Mouse (Mus musculus) liver, embryonic 16.5 days (tissue): ENCODE measurements around the gene Tdp1. TPM values are rescaled to one million over a fixed set of nuclear protein-coding genes. Genes with fewer than 3 reads are reported as not detected.

Experiments
- ATAC-seq: fragments of 200-750 bp; cut with Nextera tagmentation; 2 replicates; pipeline ENCODE4 v1.8.0; 2017; ENCODE audit warnings: low read depth, mild to moderate bottlenecking, moderate number of reproducible peaks, moderate library complexity
- H3K27ac ChIP-seq: fragments of 300-500 bp; sonication (generic); 2 replicates; pipeline ENCODE4 v1.5.1; 2014; ENCODE audit warnings: mild to moderate bottlenecking, low read length
- H3K27me3 ChIP-seq: fragments of 300-500 bp; sonication (generic); 2 replicates; pipeline ENCODE4 v1.6.1; 2014; ENCODE audit warnings: low read depth, low read length, mixed read lengths; ENCODE audit not compliant: control insufficient read depth, insufficient read depth
- H3K36me3 ChIP-seq: fragments of 300-500 bp; sonication (generic); 2 replicates; pipeline ENCODE4 v1.6.1; 2014; ENCODE audit warnings: mild to moderate bottlenecking; ENCODE audit not compliant: control insufficient read depth, insufficient read depth
- H3K4me1 ChIP-seq: fragments of 300-500 bp; sonication (generic); 2 replicates; pipeline ENCODE4 v1.6.1; 2014; ENCODE audit warnings: low read depth, low read length, mixed read lengths; ENCODE audit not compliant: control insufficient read depth
- H3K4me2 ChIP-seq: fragments of 300-500 bp; sonication (generic); 2 replicates; pipeline ENCODE4 v1.6.1; 2014; ENCODE audit warnings: low read depth, low read length, mixed read lengths
- H3K4me3 ChIP-seq: fragments of 300-500 bp; sonication (generic); 2 replicates; pipeline ENCODE4 v1.5.1; 2014; ENCODE audit warnings: low read depth, mild to moderate bottlenecking, low read length
- H3K9ac ChIP-seq: fragments of 300-500 bp; sonication (generic); 2 replicates; pipeline ENCODE4 v1.6.1; 2014; ENCODE audit warnings: low read depth, low read length
- H3K9me3 ChIP-seq: fragments of 300-500 bp; sonication (generic); replicated peaks from 2 replicates; pipeline ENCODE4 v1.6.1; 2016; ENCODE audit warnings: low read length; ENCODE audit not compliant: control insufficient read depth
- WGBS: fragments of 180-500 bp; shearing (Covaris S2); extraction: QIAGEN DNeasy Blood & Tissue Kit; methylation state at CpG from one replicate; pipeline ENCODE4 v1.1.7; 2014; ENCODE audit not compliant: insufficient replicate concordance; 5-methylcytosine and 5-hydroxymethylcytosine counted together
- microRNA-seq: library from miRNA; unstranded; fragments of <30 nt; microRNA quantifications from one replicate; pipeline ENCODE4, GENCODE M21; 2016
- polyA plus RNA-seq: library from polyadenylated mRNA; unstranded; fragments of >200 nt; fragmentation: Nextera tagmentation; extraction: Ambion mirVana; gene quantifications from 2 replicates; pipeline ENCODE4 v1.2.1, GENCODE M21; 2015

Tdp1 gene
- polyA plus RNA-seq, 1 experiment from 2014 or later: 19.3 TPM

DNA sequence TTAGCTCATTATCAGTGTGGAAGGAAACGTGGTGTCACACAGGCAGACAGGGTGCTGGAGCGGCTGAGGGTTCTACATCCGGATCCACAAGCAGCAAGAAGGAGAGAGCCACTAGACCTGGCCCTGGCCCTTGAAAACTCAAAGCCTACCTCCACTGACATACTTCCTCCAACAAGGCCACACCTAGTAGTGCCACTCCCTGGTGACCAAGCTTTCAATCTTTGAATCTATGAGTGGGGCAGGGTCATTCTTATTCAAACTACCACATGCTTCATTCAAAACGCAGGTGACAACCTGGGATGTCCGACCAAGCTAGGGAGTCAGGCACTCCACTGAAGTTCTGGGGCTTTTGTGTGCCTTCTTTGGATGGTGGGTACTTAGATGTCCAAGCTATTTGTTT lies 115.4 kb downstream of the Tdp1 start:
- Histone ChIP-seq H3K4me1 (no peaks in the 10 kb centered on the region), H3K9ac (no peak overlapping the region), H3K27me3 (no peaks in the 10 kb centered on the region), H3K36me3 (no peaks in the 10 kb centered on the region), H3K27ac (no peak overlapping the region), H3K9me3 (no peaks in the 10 kb centered on the region), H3K4me2 (no peak overlapping the region), H3K4me3 (no peak overlapping the region)
- no peak for ATAC-seq
- 72% methylated on average over 5 of the region's 5 CpGs for WGBS

DNA sequence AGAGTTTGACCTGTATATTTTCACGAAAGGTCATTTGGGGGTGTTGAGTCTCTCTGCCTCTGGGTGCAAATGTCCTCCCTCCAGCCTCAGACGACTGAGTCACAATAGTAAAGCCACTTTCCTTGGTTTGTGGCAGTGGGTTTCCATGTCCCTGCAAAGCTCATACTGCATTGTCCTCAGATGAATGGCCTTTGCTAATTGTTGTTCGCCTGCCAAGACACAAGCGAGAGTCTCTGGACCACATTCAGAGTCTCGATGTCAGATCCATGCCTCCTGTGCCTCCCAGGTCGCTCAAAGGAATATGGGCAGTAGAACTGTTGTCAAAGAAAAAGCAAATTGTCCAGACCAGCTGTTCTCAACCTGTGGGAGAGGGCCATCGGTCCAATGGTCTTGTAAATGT lies 116.1 kb downstream of the Tdp1 start:
- H3K4me2 ChIP-seq: no peak overlapping the region
- no peaks in the 10 kb centered on the region for H3K27me3 ChIP-seq
- 69% methylated on average over 7 of the region's 7 CpGs for WGBS
- H3K36me3 ChIP-seq: no peaks in the 10 kb centered on the region
- no peaks in the 10 kb centered on the region for H3K4me1 ChIP-seq
- no peak overlapping the region for H3K9ac ChIP-seq
- H3K9me3 ChIP-seq: no peaks in the 10 kb centered on the region
- no peak overlapping the region for H3K4me3 ChIP-seq
- no peak overlapping the region for H3K27ac ChIP-seq
- ATAC-seq: no peak

DNA sequence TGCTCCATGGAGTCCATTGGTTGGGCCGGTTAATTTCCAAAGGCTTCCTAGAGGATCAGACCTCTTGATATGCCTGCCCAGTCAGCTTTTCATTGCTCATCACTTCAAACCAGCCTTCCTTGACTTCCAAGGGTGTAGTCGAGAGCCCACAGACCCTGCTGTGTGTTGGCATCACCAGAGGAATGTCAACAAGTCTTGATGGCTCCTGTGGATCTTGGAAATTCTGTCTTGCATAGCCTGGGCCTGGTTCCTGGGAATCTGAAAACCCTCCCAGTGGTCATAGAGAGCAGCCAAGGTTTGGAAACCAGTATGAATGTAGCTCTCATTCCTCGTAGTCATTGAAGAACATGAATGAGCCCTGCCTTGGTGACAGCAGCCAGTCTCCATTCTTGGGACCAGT lies 116.9 kb downstream of the Tdp1 start:
- Histone ChIP-seq H3K9me3 (no peaks in the 10 kb centered on the region), H3K27ac (no peak overlapping the region), H3K27me3 (no peaks in the 10 kb centered on the region), H3K4me3 (no peak overlapping the region), H3K4me1 (no peaks in the 10 kb centered on the region), H3K36me3 (no peaks in the 10 kb centered on the region), H3K4me2 (no peak overlapping the region), H3K9ac (no peak overlapping the region)
- ATAC-seq: no peak
- 57% methylated on average over 3 of the region's 3 CpGs for WGBS

DNA sequence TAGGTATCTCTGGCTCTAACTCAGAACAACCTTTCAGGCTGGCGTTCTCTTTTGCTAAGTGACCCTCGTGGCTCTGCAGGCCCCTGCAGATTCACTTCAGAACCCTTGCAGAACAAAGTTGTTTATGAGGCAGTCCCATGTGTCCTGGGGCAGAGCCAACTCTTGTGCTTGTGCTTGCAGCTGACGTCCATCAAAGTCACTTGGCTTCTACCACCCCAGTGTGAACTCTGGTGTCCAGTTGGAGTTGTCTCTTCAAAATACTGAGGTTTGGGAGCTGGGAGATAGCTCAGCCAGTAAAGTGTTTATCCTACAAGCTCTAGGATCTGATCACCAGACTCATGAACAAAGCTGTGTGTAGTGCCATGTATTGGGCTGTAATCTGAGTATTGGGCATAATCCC lies 117.6 kb downstream of the Tdp1 start:
- no peaks in the 10 kb centered on the region for H3K36me3 ChIP-seq
- H3K9me3 ChIP-seq: no peaks in the 10 kb centered on the region
- H3K9ac ChIP-seq: no peak overlapping the region
- no peak overlapping the region for H3K4me2 ChIP-seq
- no peak for ATAC-seq
- H3K27me3 ChIP-seq: no peaks in the 10 kb centered on the region
- 61% methylated on average over 3 of the region's 3 CpGs for WGBS
- no peaks in the 10 kb centered on the region for H3K4me1 ChIP-seq
- no peak overlapping the region for H3K27ac ChIP-seq
- H3K4me3 ChIP-seq: no peak overlapping the region

DNA sequence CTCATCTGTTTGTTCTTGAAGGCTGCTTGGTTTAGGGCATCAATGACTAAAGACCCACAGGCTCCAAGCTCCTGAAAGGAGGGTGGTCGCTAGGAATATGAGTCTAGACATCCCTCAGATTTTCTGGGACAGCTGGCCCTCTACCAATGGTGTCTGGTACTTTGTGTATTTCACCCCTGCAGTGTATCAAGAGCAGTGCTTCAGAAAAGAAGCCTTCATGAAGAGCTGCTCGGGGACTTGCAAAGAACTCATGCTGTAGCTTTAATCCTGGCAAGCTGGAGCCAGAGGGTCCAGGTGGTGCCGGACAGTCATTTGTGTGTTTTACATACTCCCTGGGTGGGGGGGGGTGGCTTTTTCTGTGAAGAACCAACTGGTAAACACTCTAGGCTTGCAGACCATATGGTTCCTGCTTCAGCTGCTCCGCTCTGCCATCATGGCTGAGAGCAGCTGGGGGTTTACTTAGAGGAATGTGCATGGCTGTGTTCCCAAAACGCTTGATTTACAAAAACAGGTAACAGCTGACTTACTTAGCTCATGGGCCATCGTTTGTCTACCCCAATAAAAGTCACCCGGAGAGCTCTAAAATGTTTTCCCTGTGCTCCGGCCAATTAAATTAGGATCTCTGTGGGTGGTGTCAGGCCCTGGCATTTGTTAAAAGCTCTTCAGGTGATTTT lies 118.7 kb downstream of the Tdp1 start:
- Histone ChIP-seq H3K36me3 (no peaks in the 10 kb centered on the region), H3K27ac (no peak overlapping the region), H3K4me3 (no peak overlapping the region), H3K4me1 (no peaks in the 10 kb centered on the region), H3K9ac (no peak overlapping the region), H3K9me3 (no peaks in the 10 kb centered on the region), H3K4me2 (no peak overlapping the region), H3K27me3 (no peaks in the 10 kb centered on the region)
- no peak for ATAC-seq
- WGBS: 50% methylated on average over 8 of the region's 8 CpGs

Small RNA genes within 50 kb of the gene (microRNA-seq; reads per million reads assigned to microRNA genes)
- gene Gm23291: not detected

Other genes with a start within 250 kb of the Tdp1 start
- 5.0 and 5.9 TPM in 2 replicates for gene Efcab11, start 78 bp upstream of the Tdp1 start, polyA plus RNA-seq
- gene Kcnk13, start 80.0 kb downstream of the Tdp1 start, polyA plus RNA-seq: 0.83 and 0.84 TPM in 2 replicates
- 120 and 128 TPM in 2 replicates for gene Psmc1, start 225.6 kb downstream of the Tdp1 start, polyA plus RNA-seq